Mouse (Mus musculus) spleen, adult 2 months (tissue): Measurements from ENCODE around the gene Ctcfl.

Source experiments
- CTCF ChIP-seq: fragments of 200-500 bp; IDR thresholded peaks from 2 replicates; pipeline ENCODE4 v1.5.1; 2011; ENCODE audit warnings: mild to moderate bottlenecking, inconsistent platforms; ENCODE audit not compliant: insufficient read depth, insufficient read length, insufficient replicate concordance; ENCODE audit errors: extremely low read depth
- POLR2A ChIP-seq: fragments of 200-500 bp; IDR thresholded peaks from 2 replicates; pipeline ENCODE4 v1.6.1; 2011; ENCODE audit warnings: low read depth, low read length, inconsistent platforms

DNA sequence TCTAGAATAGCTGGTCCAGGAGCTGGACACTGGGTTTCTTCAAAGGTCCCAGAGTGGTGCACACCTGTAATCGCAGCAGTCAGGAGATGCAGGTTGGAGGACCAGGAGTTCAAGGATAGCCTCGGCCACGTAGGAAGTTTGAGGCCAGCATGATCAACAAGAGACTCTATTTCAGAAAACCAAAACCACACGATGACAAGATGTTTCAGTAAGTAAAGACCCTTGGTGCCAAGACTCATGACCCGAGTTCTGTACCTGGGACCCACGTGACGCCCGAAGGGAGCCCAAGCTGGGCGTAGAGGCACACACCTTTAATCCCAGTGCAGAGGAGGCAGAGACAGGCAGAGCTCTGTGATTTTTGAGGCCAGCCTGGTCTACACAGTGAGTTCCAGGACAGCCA is 36.2 kb downstream of the Ctcfl start:
- TF ChIP-seq POLR2A (no peak), CTCF (no peak)
